Mouse (Mus musculus) cortical plate, adult 2 months (tissue): ENCODE measurements around the gene Thpo. TPM values are rescaled to one million over a fixed set of nuclear protein-coding genes. Genes with fewer than 3 reads are reported as not detected.

Source experiments
- H3K27ac ChIP-seq: fragments of 200-500 bp; 2 replicates; pipeline ENCODE4 v1.5.1; 2012; ENCODE audit warnings: low read length, control low read depth, inconsistent platforms; ENCODE audit not compliant: insufficient read depth
- H3K4me1 ChIP-seq: fragments of 200-500 bp; 2 replicates; pipeline ENCODE4 v1.6.1; 2011; ENCODE audit warnings: low read length; ENCODE audit not compliant: control insufficient read depth, insufficient read depth
- H3K4me3 ChIP-seq: fragments of 200-500 bp; 2 replicates; pipeline ENCODE4 v1.5.1; 2011; ENCODE audit warnings: mild to moderate bottlenecking, low read length, control low read depth; ENCODE audit not compliant: insufficient read depth
- CTCF ChIP-seq: fragments of 200-500 bp; IDR thresholded peaks from 2 replicates; pipeline ENCODE4 v1.5.1; 2011; ENCODE audit warnings: mild to moderate bottlenecking, control low read depth, low read length; ENCODE audit not compliant: insufficient read depth; ENCODE audit errors: extremely low read depth
- POLR2A ChIP-seq: fragments of 200-500 bp; IDR thresholded peaks from 2 replicates; pipeline ENCODE4 v1.6.1; 2011; ENCODE audit warnings: mild to moderate bottlenecking, low read length, control low read depth; ENCODE audit not compliant: insufficient read depth; ENCODE audit errors: extremely low read depth
- polyA plus RNA-seq: library from polyadenylated mRNA; depleted of rRNA; stranded (reverse); fragments of >200 nt; gene quantifications from 2 replicates; pipeline ENCODE4 v1.2.3, GENCODE M21; 2012

The Thpo gene
- polyA plus RNA-seq, 1 experiment, result 20.6 TPM

DNA sequence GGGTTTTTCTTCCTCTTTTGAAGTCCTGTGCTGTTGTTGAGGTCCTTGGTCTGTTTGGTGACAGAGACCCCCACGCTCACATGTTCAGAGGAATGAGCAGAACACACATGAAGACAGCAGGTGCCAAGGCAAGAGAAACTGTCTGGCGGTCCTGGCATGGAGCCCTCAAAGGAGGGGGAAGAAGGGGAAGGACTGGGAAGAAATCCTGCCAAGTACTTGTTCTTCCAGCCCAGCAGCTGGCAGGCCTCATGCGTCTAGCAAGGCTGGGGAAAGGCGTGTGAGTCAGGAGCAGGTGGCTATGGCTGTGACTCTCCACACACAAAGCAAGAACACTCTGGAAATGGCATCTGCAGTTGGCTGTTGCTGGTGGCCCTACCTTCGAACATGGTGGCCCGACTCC, 12.3 kb upstream of the Thpo start:
- TF ChIP-seq CTCF (no peak), POLR2A (no peak)
- no peak overlapping the region for H3K27ac ChIP-seq

DNA sequence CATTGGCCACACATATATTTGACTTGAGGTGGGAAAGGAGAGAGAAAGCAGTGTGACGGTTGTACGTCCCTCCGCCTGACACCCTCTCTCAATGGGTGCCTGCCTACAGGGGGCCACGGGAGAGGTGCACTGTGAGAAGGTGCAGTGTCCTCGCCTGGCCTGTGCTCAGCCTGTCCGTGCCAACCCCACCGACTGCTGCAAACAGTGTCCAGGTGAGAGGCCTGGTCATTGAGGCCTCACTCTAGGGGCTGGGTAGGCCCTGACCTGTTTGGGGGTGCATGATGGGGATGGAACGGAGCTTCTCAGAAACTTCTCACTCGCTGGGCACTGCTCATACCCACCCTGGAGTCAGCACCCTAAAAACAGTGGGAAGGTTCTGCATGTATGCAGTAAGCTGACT, 5.5 kb upstream of the Thpo start:
- no peak for TF ChIP-seq POLR2A
- no peak for TF ChIP-seq CTCF
- Histone ChIP-seq H3K27ac (no peak overlapping the region), H3K4me3 (no peak overlapping the region), H3K4me1 (no peaks in the 10 kb centered on the region)

More for the DNA sequence above, 12.3 kb upstream of the Thpo start:
- Histone ChIP-seq H3K4me3 (no peak overlapping the region), H3K4me1 (peaks cover 4% of the 10 kb centered on the region)

DNA sequence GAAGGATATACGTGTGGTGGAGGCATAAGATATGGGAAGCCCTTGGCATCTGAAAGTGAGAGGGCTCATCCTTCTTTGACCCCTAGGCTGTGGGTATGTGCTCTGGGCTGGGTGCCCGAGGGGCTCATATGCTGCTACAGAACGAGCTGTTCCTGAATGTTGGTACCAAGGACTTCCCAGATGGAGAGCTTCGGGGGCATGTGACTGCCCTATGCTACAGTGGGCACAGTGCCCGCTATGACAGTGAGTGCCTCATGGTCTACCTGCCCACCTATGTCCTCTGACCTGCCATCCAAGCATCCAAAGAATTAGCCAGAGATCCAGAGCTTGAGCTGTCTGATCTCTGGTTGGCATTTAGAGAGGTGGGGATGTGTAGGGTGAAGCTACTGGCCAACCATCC, 2.5 kb upstream of the Thpo start:
- Histone ChIP-seq H3K4me1 (no peaks in the 10 kb centered on the region), H3K4me3 (no peak overlapping the region), H3K27ac (no peak overlapping the region)
- TF ChIP-seq POLR2A (no peak), CTCF (no peak)

- H3K27ac ChIP-seq, result no peak overlapping the region
- TF ChIP-seq POLR2A (no peak), CTCF (no peak)
- no peaks in the 10 kb centered on the region for H3K4me1 ChIP-seq
- no peak overlapping the region for H3K4me3 ChIP-seq
Measured at GRCm38 (mm10) chr16:20736168-20736567, 1.9 kb upstream of the Thpo start.

DNA sequence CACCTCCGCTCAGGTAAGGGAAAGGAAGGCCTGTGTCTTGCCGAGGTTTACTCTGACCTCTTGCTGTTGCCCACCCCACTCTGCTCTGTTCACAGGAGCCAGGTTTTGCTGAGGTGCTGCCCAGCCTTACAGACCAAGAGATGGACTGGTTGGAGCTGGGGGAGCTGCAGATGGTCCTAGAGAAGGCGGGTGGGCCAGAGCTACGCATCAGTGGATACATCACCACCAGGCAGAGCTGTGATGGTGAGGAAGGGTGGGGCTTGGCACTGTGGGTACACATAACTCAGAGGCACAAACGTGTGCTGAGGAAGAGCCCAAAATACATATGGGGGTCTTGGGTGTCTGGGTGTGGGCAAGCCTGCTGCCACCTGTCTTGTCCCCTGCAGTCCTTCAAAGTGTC, 1.3 kb upstream of the Thpo start:
- no peak overlapping the region for H3K4me3 ChIP-seq
- no peaks in the 10 kb centered on the region for H3K4me1 ChIP-seq
- no peak for TF ChIP-seq POLR2A
- no peak for TF ChIP-seq CTCF
- H3K27ac ChIP-seq, result no peak overlapping the region

DNA sequence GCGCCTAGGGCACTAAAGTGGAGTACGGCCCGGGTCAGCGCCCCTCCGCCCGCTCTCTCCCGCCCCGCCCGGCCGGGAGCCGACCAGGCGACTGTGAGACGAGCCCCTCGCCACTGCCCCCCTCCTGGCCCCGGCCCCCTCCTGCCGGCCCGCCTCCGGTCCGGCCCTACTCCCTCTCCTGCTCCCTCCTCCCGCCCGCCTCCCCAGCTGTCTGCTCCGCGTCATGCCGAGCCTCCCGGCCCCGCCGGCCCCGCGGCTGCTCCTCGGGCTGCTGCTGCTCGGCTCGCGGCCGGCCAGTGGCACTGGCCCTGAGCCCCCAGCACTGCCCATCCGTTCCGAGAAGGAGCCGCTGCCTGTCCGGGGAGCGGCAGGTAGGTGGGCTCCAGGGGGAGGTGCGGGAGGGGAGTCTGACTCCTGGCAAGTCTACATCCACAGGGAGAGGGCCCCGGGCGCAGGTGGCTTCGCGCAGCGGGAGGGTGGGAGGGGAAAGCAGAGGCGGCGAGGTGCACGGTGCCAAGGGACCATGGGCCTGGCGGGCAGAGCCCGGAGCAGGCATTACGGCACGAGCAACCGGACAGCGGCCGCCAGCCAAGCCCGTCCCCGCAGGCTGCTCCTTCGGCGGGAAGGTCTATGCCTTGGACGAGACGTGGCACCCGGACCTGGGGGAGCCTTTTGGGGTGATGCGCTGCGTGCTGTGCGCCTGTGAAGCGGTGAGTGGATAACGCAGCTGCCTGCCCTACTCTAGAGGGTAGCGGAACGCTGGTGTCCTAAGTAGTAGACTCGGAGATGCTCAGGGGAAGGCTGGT, 1.2 kb downstream of the Thpo start, which contains the start of gene Chrd:
Gene Chrd, plus strand, starts transcription at position 203 of the 806 bp plus-strand sequence.
- 0 out of 2 replicates have a peak, but pooled peaks have one; percentile 40 for TF ChIP-seq POLR2A
- no peak for TF ChIP-seq CTCF
- H3K4me3 ChIP-seq, result peak within 1 kb of the TSS; percentile 57
- no peaks in the 10 kb centered on the region for H3K4me1 ChIP-seq
- H3K27ac ChIP-seq, result peak within 1 kb of the TSS; percentile 86; the same call in 1 of the 2 replicates

- Histone ChIP-seq H3K4me3 (peak overlapping the region; percentile 57), H3K4me1 (no peaks in the 10 kb centered on the region), H3K27ac (peak overlapping the region; percentile 86; the same call in 1 of the 2 replicates)
- TF ChIP-seq POLR2A (no peak), CTCF (no peak)
Measured at GRCm38 (mm10) chr16:20732251-20732924, 1.9 kb downstream of the Thpo start.

GRCm38 (mm10) chr16:20731688-20732087, 2.6 kb downstream of the Thpo start:
- Histone ChIP-seq H3K4me1 (no peaks in the 10 kb centered on the region), H3K4me3 (no peak overlapping the region), H3K27ac (0 out of 2 replicates have a peak overlapping the region, but pooled peaks have one; percentile 32)
- TF ChIP-seq POLR2A, result no peak
- no peak for TF ChIP-seq CTCF

- H3K4me3 ChIP-seq, result no peak overlapping the region
- H3K27ac ChIP-seq, result no peak overlapping the region
- TF ChIP-seq POLR2A, result no peak
- TF ChIP-seq CTCF, result no peak
- H3K4me1 ChIP-seq, result no peaks in the 10 kb centered on the region
Measured at GRCm38 (mm10) chr16:20730293-20730711, 4.0 kb downstream of the Thpo start.

DNA sequence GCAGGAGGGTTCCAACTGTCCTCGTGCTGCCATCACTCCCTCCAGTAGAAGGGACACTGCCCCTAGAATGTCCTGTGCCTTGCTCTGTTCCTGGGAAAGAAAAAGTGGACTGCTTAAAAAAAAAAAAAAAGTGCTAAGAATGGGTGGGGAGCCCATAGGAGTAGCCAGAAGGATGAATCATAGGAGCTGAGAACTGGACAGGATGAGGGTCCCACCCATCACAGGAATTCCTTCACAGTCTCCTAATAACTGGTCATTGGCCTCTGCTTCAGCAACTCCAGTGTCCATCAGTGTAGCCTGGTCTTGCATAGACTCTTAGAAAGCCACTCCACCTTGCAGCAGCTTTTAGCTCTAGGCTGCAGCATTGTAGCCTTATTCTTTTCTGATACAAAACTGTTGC, 7.9 kb downstream of the Thpo start:
- TF ChIP-seq CTCF, result no peak
- no peak for TF ChIP-seq POLR2A
- Histone ChIP-seq H3K27ac (no peak overlapping the region), H3K4me3 (no peak overlapping the region), H3K4me1 (no peaks in the 10 kb centered on the region)
